Mouse (Mus musculus) CH12.LX (cell line): Measurements from ENCODE around the gene Mapk9.

Experiments used
- CTCF ChIP-seq, 2 experiments: IDR thresholded peaks in 1 of 2; conservative IDR thresholded peaks in 1 of 2; 2 replicates each; pipeline ENCODE4 v1.5.1; 2011 to 2012; ENCODE audit warnings: low read depth in 2 of 2, low read length in 2 of 2, improper control_type of control experiment in 1 of 2, inconsistent platforms in 1 of 2, mild to moderate bottlenecking in 1 of 2, moderate library complexity in 1 of 2
- GABPA ChIP-seq: IDR thresholded peaks from 2 replicates; pipeline ENCODE4 v1.6.1; 2012; ENCODE audit warnings: low read depth, low read length, improper control_type of control experiment, inconsistent platforms; ENCODE audit not compliant: insufficient replicate concordance
- MAX ChIP-seq: IDR thresholded peaks from 2 replicates; pipeline ENCODE4 v1.6.1; 2011; ENCODE audit warnings: low read length, improper control_type of control experiment
- POLR2A ChIP-seq: IDR thresholded peaks from 2 replicates; pipeline ENCODE4 v1.6.1; 2011; ENCODE audit warnings: low read depth, mild to moderate bottlenecking, improper control_type of control experiment, low read length
- POLR2AphosphoS2 ChIP-seq: IDR thresholded peaks from 2 replicates; pipeline ENCODE4 v1.6.1; 2011; ENCODE audit warnings: low read depth, low read length, improper control_type of control experiment
- USF2 ChIP-seq: conservative IDR thresholded peaks from 2 replicates; pipeline ENCODE4 v1.6.1; 2011; ENCODE audit warnings: low read depth, low read length, improper control_type of control experiment
- ZMIZ1 ChIP-seq: IDR thresholded peaks from 2 replicates; pipeline ENCODE4 v1.6.1; 2012; ENCODE audit warnings: low read depth, mild to moderate bottlenecking, inconsistent platforms, low read length, improper control_type of control experiment

- no peak for TF ChIP-seq ZMIZ1
- TF ChIP-seq MAX: no peak
- TF ChIP-seq GABPA: no peak
- no peak for TF ChIP-seq POLR2AphosphoS2
- TF ChIP-seq USF2: no peak
- no peak for TF ChIP-seq POLR2A
- no peak for TF ChIP-seq CTCF (conservative IDR thresholded peaks at IDR 0.05 in 1 of 2, IDR thresholded peaks at IDR 0.05 in 1 of 2; ENCODE audit: low read depth in 2 of 2, low read length in 2 of 2)
Observed at GRCm38 (mm10) chr11:49931853-49932252, 85.3 kb downstream of the Mapk9 start.
